Mouse (Mus musculus) layer of hippocampus, postnatal 14 days (tissue): ENCODE data around the gene Slc39a1. TPM values are rescaled to one million over a fixed set of nuclear protein-coding genes. Genes with fewer than 3 reads are reported as not detected.
"Not testable (repeated sequence)": the region's sequence is repeated elsewhere in the genome, so short reads cannot be mapped to it uniquely, and the experiment has no call there.

Source experiments
- DNase-seq, 2 experiments: peaks; one replicate each; pipeline ENCODE4 v3.0.0; 2021 to 2022; ENCODE audit warnings: low spot score in 2 of 2, mixed read lengths in 1 of 2
- total RNA-seq, 2 experiments: library from RNA; stranded (reverse); gene quantifications; 2 replicates each; pipeline ENCODE4 v1.2.3; 2021

The Slc39a1 gene
- total RNA-seq, 2 experiments from 2014 or later: 48.8 to 53.3 TPM

- peak; percentile 91 to 97 for DNase-seq
Measured at GRCm38 (mm10) chr3:90231507-90232333, 16.3 kb upstream of the Slc39a1 start, which contains the start of gene Jtb. Jtb (plus strand) TSS chr3:90231597.

- no peak for DNase-seq
Measured at GRCm38 (mm10) chr3:90241251-90241650, 6.7 kb upstream of the Slc39a1 start.

- DNase-seq: no peak
Measured at GRCm38 (mm10) chr3:90241669-90242358, 6.2 kb upstream of the Slc39a1 start.

GRCm38 (mm10) chr3:90242984-90243775 is 4.8 kb upstream of the Slc39a1 start, which contains the start of gene Creb3l4:
Creb3l4 (minus strand) TSS chr3:90243512.
- DNase-seq: no peak

GRCm38 (mm10) chr3:90245406-90245805 is 2.6 kb upstream of the Slc39a1 start:
- no peak for DNase-seq

- no peak for DNase-seq
Measured at GRCm38 (mm10) chr3:90247630-90247959, 377 bp upstream of the Slc39a1 start.

GRCm38 (mm10) chr3:90248746-90249100 is 751 bp downstream of the Slc39a1 start:
- no peak for DNase-seq

- DNase-seq: no peak
Measured at GRCm38 (mm10) chr3:90250791-90251190, 2.8 kb downstream of the Slc39a1 start.

- not testable (repeated sequence) for DNase-seq
Measured at GRCm38 (mm10) chr3:90251731-90252226, 3.8 kb downstream of the Slc39a1 start.

- not testable (repeated sequence) for DNase-seq
Measured at GRCm38 (mm10) chr3:90252659-90253058, 4.7 kb downstream of the Slc39a1 start.

- DNase-seq: not testable (repeated sequence)
Measured at GRCm38 (mm10) chr3:90253174-90253573, 5.2 kb downstream of the Slc39a1 start.

- DNase-seq: peak; percentile 92 to 98
Measured at GRCm38 (mm10) chr3:90253653-90254418, 5.9 kb downstream of the Slc39a1 start, which contains the start of gene Crtc2. Crtc2 (plus strand) TSS chr3:90254163.

GRCm38 (mm10) chr3:90254419-90255193 is 6.6 kb downstream of the Slc39a1 start:
- no peak for DNase-seq

GRCm38 (mm10) chr3:90255194-90255565 is 7.2 kb downstream of the Slc39a1 start:
- no peak for DNase-seq

- no peak for DNase-seq
Measured at GRCm38 (mm10) chr3:90255784-90256353, 7.9 kb downstream of the Slc39a1 start.

GRCm38 (mm10) chr3:90256731-90257530 is 9.0 kb downstream of the Slc39a1 start:
- no peak for DNase-seq

GRCm38 (mm10) chr3:90258521-90258920 is 10.5 kb downstream of the Slc39a1 start:
- no peak for DNase-seq

GRCm38 (mm10) chr3:90263121-90263771 is 15.3 kb downstream of the Slc39a1 start:
- DNase-seq: no peak
